Mouse (Mus musculus): ENCODE data around the gene Kcnd1.

DNA sequence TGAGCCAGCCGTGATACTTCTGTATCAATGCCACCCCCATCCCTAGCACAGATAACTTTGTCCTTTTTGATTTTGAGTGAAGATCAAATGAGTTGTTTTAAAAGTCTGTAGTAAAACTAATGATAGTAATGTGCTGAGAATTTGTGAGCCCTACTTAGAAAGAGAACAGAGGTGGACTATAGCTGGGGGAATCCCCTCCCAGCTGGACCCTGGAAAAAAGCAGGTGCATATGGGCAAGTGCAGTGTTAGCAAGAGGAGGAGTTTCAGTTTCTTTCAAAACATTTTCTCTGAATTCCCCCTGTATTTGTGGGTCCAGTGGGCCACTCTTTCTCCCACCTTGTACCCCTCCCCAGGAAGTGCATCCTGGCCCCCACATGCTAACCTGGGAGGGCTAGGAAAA lies 41.1 kb downstream of the Kcnd1 start:
- TF ChIP-seq CTCF (IDR thresholded peaks at IDR 0.05; ENCODE audit: control insufficient read depth, insufficient read depth, insufficient replicate concordance, low read depth, low read length), result no peak
- TF ChIP-seq POLR2A (IDR thresholded peaks at IDR 0.05; ENCODE audit: control insufficient read depth, low read depth, low read length), result no peak
